Mouse (Mus musculus) urinary bladder, adult 2 months (tissue): ENCODE measurements around the gene Egfl7. TPM values are rescaled to one million over a fixed set of nuclear protein-coding genes. Genes with fewer than 3 reads are reported as not detected.

ENCODE experiments used
- DNase-seq: peaks from one replicate; pipeline ENCODE4 v3.0.0; 2022; ENCODE audit warnings: low spot score
- polyA plus RNA-seq: library from polyadenylated mRNA; depleted of rRNA; stranded (reverse); fragments of >200 nt; gene quantifications from 2 replicates; pipeline ENCODE4 v1.2.3, GENCODE M21; 2012; rRNA removed

Egfl7 gene
- polyA plus RNA-seq = 155 and 208 TPM in 2 replicates

DNA sequence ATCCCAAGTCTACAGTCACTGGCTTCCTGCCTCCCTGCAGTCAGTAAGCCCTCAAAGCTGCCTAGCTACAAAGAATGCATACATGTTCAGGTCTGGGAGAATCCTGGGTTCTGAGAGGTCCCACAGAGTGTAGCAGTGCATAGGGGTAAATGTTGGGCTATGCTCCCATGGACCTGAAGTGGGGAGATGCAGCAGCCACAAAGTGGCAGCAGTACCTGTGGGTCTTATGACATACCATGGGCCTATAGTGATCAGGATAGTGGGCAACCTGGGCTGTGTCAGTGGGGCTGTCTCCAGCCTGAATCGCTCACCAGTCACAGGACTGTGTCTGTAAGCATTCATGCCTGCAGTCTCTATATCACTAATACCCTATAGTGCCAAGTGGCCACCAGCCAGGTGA is at the start of gene Egfl7:
TSS of gene Egfl7 (plus strand) at position 301 of the 400 bp plus-strand sequence.
- DNase-seq = no peak

DNA sequence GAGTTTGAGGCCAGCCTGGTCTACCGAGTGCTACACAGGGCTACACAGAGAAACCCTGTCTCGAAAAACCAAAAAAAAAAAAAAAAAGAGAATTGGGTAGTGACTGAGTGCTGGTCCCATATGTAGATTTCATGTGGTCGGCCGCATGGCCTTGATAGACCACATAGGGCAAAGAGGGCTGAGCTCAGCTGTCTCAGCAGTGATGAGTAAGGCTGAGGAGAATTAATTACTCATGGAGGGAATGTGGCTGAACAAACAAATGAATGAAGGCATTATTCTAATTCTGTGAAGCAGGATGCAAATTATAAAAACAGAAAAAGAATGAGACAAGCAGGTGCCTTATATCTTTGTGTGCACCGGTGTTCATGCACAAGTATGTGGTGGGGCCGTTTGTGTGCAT is 48.0 kb upstream of the Egfl7 start:
- no peak for DNase-seq

DNA sequence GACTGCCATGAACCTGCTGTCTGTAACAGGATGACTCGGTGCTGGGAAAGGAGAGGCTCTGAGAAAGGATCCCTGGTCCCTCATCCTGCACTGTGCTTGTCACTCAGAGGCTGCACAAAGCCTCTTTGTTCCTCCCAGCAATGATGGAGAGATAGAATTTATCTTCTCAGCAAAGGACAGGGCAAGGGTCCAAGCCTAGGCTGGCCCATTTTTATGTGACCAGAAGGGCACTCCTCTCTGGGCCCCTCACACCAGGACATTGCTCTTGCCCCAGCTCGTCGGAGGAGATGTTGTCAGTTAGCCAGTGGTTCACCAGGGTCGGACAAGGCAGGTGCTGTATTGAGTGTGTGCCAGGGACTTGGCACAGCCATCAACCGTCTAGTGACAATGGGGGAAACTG is 46.6 kb upstream of the Egfl7 start:
- no peak for DNase-seq

DNA sequence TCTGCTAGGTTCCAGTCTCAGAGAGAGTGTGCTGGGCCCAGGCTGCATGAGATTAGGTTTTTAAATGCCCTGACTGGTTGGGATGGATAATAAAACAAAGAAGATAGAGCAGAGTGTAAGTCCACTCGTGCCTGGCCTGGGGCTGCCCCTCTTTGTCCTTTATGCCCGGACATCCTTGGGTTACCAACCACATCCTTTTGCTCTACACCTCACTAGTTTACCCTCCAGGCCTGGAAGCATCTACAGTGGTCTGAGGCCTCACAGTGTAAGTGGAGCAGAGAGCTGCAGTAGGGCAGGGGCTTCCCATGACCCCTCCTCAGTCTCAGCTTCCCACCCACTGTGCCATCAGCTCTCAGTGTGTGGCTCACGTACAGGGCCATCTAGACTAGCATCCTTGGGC is 45.7 kb upstream of the Egfl7 start:
- DNase-seq = no peak

DNA sequence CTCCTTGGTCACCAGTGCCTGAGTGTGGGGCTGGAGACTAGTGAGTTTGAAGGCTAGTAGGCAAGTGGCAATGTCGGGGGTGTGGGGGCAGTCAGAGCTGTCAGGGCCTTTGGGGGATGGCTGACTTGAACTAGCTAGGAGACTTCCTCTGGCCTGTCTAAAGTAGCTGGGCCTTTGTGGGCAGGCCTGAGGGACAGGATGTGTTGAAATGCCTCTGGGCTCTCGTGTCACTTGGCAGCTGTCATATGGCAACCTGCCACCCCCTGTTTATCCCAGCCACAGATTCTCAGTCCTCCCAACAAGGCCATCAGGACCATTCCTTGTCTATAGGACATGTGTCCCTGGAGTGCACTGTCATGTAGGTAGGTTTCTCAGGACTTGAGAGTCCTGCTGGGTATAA is 45.2 kb upstream of the Egfl7 start:
- no peak for DNase-seq

DNA sequence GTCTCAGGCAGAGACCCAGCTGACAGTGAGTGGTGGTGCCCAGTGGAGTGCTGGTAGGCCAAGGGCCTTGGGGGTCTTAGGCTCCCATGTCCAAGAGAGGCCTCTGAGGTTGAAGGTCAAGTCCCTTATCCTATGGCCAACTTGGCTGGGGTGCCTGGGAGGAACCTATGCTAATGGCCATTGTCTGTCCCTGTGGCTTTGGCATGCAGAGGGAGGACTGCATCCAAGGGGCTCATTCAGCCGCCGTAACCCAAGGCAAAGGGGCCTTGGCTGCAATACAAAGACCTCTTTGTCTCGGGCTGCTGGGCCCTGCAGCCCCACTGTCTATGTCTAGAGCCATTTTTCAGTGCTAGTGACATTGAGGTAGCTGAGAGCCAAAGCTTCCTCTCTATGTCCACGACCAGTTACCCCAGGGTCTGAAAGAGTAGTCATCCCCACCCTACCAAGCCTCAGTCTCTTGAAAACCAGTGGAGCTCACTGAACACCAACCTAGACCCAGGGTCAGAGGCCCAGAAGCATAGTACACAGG is 44.2 kb upstream of the Egfl7 start:
- no peak for DNase-seq

DNA sequence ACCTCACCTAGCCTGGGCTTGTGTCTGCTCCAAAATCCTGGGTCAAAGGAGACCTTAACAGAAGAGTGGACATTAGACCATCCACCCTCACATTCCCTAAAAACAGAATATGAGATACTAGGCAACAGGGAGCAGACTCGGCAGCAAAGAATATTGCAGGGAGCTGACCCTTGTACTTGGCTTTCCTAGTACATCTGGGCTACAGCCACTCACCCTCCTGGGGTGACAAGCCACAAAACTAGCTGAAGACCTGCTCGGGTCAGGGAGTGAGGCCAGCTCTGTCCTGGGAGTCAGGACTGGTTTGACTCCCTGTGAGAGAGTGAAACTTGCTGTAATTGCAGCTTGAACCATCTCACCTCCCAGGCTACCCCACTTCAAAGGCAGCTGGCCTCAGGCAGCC is 40.3 kb upstream of the Egfl7 start:
- DNase-seq = no peak

DNA sequence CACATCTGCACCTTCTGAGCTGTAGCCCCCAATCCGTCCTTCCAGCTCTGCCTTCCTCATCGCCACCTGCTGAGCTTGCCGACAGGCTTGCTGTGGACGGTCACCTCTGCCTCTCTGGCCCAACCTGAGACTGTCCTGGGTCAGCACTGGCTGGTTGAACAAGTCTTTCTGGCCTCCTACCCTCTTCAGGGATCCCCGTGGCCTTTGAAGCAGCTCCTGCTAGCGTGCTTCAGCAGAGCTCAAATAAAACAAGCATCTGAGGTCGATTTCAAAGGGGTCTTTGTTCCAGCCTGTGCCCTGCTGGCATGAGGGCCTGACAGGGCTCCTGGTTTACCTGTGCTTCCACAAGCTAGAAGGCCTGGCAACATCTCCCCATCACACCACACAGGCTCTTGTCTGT is 39.1 kb upstream of the Egfl7 start:
- DNase-seq = no peak

DNA sequence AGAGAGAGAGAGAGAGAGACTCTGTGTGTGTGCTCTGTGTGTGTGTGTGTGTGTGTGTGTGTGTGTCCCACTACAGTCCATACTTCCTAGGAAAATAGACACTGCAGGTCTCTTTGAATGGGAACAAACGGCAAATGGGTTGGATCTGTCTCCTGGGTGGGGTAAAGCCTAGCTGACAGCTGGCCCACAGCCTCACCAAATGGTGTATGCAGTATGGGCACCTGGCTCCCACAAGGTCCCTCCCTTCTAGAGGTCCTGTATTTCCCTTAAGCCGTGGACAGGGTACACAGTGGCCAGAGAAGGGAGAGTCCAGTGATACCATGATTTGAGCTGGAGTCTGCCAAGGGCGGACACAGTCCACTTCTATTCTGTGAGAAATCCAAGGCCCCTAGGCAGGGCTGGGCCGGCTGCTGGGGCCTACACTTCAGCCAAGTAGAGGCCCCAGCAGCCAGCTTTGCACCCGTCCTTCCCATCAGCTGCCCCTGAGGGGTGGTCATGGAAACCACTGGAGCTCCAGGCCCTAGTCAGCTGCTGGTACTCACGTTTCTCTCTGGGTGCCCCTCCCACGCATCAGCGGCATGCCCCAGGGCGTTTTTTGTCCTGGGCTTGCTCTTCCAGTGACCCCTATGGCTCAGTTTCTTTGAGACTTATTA is 38.4 kb upstream of the Egfl7 start:
- DNase-seq = no peak

DNA sequence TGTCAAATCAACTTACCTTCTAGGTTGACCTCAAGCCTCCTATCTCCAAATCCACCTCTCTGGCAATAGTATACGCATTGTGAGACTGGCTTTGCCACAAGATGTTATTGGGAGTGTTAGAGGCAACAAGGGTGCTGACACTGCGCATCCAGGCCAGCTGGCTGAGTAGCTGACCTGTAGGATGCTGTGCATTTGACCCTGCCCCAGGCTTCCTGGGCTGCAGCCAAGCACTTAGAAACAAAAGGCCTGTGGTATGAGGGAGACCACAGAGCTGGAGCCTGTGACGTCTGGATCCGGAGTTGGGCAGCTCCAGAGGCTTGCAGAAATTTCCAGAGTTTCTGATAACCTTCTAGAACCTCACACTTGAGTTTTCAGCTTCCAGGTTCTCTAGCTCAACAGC is 36.7 kb upstream of the Egfl7 start:
- DNase-seq = no peak

DNA sequence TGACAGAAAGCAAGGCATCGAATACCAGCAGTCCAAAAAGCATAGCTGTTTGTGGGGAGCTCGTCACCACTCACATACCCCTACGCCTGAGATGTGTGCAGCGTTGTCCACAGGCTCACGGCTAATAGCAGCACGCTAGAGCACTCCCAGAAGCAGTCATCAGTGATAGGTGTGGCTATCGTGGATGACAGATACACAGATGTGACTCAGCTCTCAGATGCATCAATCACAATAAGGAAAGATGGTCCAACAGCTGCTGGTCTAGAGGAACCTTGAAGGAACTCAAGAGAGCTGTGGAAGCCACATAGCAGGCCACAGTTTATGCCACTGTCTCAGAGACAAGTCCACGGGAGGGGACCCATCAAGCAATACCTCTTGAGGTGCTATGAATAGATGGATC is 36.0 kb upstream of the Egfl7 start:
- no peak for DNase-seq

DNA sequence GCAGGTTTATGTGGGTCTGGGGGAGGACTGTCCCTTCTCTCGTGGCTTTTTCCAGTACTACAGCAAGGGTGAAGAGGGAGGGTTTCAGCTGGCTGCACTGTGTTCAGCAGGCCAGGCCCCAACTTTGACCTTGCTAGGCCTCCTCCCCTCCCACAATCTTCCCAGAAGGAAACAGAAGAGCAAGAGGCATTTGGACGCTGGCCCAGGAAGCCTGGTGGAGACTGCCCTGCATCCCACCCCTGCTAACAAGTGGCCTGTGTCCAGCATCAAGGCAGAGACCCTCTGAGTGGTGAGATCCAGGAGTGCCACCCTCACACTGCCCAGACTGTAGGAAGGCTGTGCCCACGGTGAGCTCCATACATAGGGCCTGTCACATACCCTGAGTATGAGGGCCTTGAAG is 35.5 kb upstream of the Egfl7 start:
- DNase-seq = no peak

DNA sequence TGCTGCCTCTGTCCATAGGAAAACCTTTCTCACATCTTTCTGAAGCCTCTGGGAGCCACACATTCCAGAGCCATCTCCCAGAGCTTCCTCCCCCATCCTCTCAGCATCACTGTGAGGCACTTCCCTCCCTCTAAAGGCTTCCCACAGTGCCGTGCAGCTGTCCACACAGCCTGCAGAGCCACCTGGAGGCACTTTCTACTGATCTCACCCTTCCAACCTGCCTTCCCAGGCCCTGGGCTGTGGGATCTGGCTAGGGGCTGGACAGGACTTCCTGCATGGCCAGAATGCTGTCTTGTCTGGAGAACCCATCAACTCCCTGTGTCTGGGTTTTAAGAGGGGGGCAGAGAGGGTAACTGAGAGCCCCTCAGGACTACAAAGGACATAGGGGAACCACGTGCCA is 32.3 kb upstream of the Egfl7 start:
- DNase-seq = no peak

DNA sequence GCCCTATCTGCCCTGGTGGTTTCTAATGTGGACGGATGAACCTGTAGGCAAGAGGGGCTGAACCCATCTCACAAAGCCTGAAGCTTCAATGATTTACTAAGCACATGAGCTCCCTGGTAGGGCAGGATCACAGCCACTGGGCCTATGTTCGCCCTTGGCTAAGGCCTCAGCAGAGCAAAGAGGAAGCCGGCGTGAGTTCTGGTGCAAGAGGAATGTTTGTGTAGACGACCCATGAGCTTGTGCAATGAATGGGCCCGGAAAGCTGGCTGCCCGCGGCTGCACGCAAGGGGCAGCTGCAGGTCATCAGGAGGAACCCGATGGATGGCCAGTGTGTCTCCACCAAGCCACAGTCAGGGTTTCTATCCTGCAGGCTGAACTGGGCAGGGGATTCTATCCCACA is 30.0 kb upstream of the Egfl7 start:
- no peak for DNase-seq

DNA sequence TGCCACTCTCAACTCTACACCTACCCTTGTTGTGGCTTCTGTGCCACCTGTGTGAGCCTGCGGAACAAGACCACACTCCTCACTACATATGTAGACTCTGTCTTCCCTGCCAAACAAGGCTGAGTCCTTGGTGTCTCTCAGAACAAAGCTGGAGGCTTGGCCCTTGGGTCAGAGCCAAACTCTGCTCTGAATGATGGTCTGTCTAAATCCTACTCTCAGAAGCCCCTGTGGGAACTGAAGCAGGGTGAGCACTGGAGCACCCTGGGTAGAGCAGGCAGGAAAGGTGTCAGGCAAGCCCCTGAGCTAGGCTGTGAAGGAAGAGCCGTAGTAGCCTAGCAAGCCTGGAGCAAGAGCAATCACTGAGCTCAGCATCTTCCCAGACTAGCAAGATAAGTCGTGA is 29.6 kb upstream of the Egfl7 start:
- no peak for DNase-seq

DNA sequence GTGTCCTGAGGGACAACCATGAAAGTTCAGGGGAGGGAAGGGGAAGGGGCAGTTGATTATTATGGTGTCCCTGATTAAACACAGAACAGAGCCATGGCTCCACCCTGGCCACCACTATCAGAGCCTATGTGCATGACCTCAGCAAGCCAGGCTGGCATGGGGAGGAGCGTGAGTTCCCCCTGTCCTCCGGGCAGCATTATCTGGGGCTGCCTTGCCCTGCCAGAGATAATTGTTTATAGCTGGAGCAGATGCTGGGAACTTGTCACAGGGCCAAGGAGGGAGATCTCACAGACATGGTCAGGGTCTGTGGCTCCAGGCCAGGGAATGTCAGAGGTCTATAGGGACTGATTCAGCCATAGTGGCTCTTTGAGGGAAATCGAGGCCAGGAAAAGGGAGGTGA is 29.0 kb upstream of the Egfl7 start:
- DNase-seq = no peak

DNA sequence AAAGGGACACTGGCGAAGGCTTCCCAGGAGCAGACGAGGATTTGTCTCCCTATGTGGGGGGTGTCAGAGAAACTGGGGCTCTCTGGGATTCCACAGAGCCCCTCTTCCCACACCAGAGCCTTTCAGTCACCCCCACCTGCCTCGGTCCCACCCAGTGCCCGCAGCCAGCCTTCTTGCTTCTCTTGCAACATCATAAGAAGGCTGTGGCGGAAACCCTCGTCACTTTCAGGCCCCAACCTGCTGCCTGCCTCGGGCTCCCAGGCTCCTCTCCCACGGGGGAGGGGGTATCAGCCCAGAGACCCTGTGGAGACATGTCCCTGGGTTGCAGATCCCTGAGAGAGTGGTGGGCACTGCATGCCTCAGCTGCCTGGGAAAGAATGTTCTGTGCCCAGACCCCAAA is 28.4 kb upstream of the Egfl7 start:
- no peak for DNase-seq

DNA sequence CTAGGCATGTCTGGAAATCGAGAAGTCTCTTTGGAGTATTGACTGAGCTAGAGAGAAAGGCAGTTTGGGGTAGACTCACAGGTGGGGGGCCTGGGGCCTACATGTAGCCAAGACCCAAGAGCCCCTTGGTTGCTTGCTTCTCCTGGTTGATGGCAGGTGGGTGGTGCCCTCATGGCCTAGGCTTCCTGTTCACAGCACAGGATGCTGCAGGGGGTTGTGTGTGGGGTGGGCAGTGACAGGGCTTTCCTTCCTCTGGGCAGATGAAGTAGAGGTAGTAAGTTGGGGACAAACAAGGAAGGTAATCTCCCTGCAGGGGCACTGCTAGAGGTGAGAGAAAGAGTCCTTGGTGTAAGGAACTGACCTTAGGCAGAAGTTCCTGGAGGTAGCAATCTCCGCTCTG is 27.7 kb upstream of the Egfl7 start:
- no peak for DNase-seq

DNA sequence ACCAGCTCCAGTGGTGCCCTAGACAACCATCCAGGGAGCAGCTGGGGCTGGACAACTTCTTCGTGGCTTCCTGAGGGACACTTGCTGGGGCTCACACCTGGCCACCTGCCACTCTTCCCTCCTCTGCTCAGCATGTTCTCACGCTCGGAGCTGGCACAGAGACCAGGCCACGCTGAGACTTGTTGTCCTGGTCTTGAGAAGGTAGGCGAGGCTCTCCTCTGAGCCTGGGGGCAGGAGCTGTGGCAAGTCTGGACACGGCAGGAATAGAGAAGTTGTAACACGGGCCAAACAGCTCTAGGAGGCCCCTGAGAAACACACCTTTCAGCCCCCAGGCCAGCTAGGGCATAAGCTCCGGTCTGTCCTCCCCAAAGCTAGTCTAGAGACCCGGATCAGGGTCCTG is 25.9 kb upstream of the Egfl7 start:
- DNase-seq = peak; percentile 53

DNA sequence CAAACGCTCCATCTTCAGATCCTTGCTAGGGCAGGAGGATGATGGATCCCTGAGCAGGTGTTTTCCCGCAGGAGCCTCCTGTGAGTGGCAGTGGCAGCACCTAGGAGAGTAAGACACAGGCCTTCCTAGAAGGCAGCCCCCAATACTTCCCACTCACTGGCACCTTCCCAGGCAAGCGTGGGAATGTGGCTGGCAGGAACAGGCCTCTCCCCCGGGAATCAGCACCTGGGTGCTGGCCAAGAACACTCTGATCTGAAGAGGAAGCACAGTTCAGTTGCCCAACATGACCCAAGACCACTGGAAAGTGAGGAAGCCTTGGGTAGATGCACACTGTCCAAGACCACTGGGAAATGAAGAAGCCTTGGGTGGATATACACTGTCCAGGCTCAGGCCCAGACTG is 24.7 kb upstream of the Egfl7 start:
- no peak for DNase-seq

DNA sequence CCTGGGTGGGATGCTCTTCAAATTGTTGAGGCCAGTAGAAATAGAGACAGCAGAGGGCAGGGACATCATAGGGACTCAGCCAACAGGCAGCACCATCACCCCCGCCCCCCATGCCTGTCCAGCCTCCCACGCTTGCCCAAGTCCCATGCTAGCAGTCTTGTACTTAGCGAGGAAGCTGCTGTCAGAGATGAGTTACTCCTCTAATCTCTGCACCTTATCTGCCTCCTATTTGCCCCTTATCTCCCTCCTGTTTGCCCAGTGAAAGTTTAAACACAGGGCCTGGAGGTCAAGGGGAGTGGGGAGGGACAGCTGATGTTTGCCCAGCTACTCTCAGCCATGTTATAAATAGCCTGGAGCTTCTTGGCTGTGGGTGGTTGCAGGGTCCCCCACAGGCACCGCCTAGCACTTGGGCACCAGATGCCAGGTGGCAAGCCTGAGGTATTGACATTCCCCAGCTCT is 23.2 kb upstream of the Egfl7 start:
- DNase-seq = no peak

DNA sequence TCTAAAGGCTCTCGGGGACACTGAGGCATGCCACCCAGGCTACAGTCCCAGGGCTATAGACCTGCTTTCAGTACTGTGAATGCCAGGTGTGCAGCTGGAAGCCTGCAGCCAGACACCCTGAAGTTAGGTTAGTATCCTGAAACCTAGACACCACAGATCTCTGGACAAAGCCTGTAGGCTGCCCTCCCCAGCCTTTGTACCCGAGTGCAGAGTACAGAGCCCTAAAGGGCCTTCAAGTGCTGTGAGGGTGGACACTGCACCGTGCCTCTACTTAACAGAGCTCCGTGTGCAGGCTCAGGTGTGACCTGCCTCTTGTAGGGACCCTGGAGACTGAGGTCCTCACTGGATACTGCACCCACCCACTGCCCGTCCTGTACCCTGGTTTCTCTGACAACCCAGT is 19.3 kb upstream of the Egfl7 start:
- no peak for DNase-seq

DNA sequence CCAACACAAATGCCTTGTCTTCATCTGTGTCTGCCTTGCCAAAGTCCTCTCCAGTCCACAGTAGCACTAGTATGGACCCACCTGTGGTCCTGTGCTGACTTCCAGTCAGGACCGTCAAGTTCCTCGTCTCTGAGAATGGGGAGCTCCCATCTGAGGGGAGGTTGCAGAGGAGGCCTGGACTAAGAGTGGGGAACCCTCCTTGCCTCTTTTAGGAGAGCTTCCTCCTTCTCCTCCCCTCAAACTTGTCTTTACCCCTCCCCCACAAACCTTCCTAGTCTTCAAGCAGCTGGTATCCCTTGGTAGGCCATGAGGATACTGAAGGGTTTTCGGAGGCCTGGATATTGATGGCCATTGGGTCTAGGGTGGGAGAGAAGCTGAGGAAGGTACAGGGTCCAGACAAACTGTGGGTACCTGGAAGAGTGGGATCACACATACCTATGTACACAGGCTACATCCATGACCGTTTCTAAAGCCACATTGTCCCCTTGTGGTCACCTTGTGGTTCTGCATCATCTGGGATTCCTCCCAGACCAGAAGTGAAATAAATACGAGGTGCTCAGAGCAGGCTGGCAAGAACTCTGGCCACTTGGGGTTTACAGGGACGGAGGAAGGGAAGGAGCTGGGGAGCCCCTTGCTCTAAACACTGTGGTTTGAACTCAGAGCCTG is 18.3 kb upstream of the Egfl7 start:
- DNase-seq = no peak

DNA sequence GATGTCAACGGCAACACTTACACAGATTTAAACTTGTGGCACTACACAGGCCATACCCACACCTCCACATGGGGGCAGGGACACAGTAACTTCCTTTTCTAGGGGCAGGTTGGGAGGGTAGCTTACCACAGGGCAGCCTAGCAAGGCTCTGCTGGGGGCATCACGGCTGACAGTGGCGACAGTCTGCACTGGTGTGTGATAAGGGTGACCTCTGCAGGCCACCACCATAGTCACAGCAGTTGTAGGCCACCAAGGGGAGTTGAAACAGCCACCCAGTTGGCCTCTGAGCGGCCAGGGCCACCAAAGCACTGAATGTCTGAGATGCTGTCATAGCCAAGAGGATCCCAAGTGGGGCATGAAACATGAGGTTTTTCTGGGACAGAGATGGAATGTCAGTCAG is 13.6 kb upstream of the Egfl7 start:
- DNase-seq = no peak
